Mouse (Mus musculus) kidney, adult 2 months (tissue): ENCODE data around the gene Vmn1r116. TPM values are rescaled to one million over a fixed set of nuclear protein-coding genes. Genes with fewer than 3 reads are reported as not detected.
"Not testable (repeated sequence)": the region's sequence is repeated elsewhere in the genome, so short reads cannot be mapped to it uniquely, and the experiment has no call there.

ENCODE experiments used
- DNase-seq: peaks from one replicate; pipeline ENCODE4 v3.0.0; 2021
- H3K27ac ChIP-seq: fragments of 200-500 bp; 2 replicates; pipeline ENCODE4 v1.5.1; 2012; ENCODE audit warnings: low read depth, low read length, control low read depth, inconsistent platforms; ENCODE audit not compliant: insufficient read depth
- H3K27me3 ChIP-seq: fragments of 200-500 bp; replicated peaks from 2 replicates; pipeline ENCODE4 v1.6.1; 2012; ENCODE audit warnings: mild to moderate bottlenecking, moderate library complexity, low read length, inconsistent platforms; ENCODE audit not compliant: control insufficient read depth, insufficient read depth
- H3K36me3 ChIP-seq: fragments of 200-500 bp; 2 replicates; pipeline ENCODE4 v1.6.1; 2012; ENCODE audit warnings: mild to moderate bottlenecking, moderate library complexity, low read length, inconsistent platforms; ENCODE audit not compliant: control insufficient read depth, insufficient read depth
- H3K4me1 ChIP-seq: fragments of 200-500 bp; 2 replicates; pipeline ENCODE4 v1.6.1; 2011; ENCODE audit warnings: low read length; ENCODE audit not compliant: control insufficient read depth, insufficient read depth
- H3K4me3 ChIP-seq: fragments of 200-500 bp; 2 replicates; pipeline ENCODE4 v1.5.1; 2011; ENCODE audit warnings: mild to moderate bottlenecking, low read depth, low read length, control low read depth; ENCODE audit not compliant: insufficient read depth
- WGBS: fragments of 180-500 bp; shearing (Covaris S2); methylation state at CpG from one replicate; pipeline ENCODE4 v1.1.7; 2018; 5-methylcytosine and 5-hydroxymethylcytosine counted together
- polyA plus RNA-seq: library from polyadenylated mRNA; depleted of rRNA; stranded (reverse); fragments of >200 nt; gene quantifications from 2 replicates; pipeline ENCODE4 v1.2.3, GENCODE M21; 2012; rRNA removed

The Vmn1r116 gene
- polyA plus RNA-seq, result not detected in 2 replicates

- H3K4me3 ChIP-seq, DNase-seq, H3K4me1 ChIP-seq, H3K36me3 ChIP-seq, H3K27ac ChIP-seq, H3K27me3 ChIP-seq: not testable (repeated sequence)
- 44% methylated on average over 3 of the region's 3 CpGs for WGBS
Measured at GRCm38 (mm10) chr7:20871956-20872355, at the start of gene Vmn1r116. Gene Vmn1r116, plus strand, starts transcription at chr7:20872256.

GRCm38 (mm10) chr7:20844885-20845284 is 27.2 kb upstream of the Vmn1r116 start, which contains the start of gene Vmn1r115:
Gene Vmn1r115, minus strand, starts transcription at chr7:20844985.
- H3K4me3 ChIP-seq, DNase-seq, H3K27me3 ChIP-seq, H3K27ac ChIP-seq, H3K4me1 ChIP-seq, H3K36me3 ChIP-seq: not testable (repeated sequence)
- WGBS, result 85% methylated on average over 1 of the region's 3 CpGs

- DNase-seq, H3K4me3 ChIP-seq, H3K36me3 ChIP-seq, H3K4me1 ChIP-seq, H3K27me3 ChIP-seq, H3K27ac ChIP-seq: not testable (repeated sequence)
- no CpG with 5 or more reads among the region's 2 CpGs for WGBS
Measured at GRCm38 (mm10) chr7:20884021-20884420, 12.0 kb downstream of the Vmn1r116 start, which contains the start of gene Vmn1r117. Gene Vmn1r117, minus strand, starts transcription at chr7:20884121.

- WGBS, result no CpG with 5 or more reads among the region's 2 CpGs
- not testable (repeated sequence) for H3K36me3 ChIP-seq, H3K27ac ChIP-seq, H3K27me3 ChIP-seq, H3K4me1 ChIP-seq, H3K4me3 ChIP-seq, DNase-seq
Measured at GRCm38 (mm10) chr7:20912247-20912646, 40.2 kb downstream of the Vmn1r116 start, which contains the start of gene Vmn1r118. Gene Vmn1r118, minus strand, starts transcription at chr7:20912347.

Other genes with a start within 250 kb of the Vmn1r116 start
- not detected in 2 replicates for gene Vmn1r107, start 203.3 kb upstream of the Vmn1r116 start, polyA plus RNA-seq
- not detected in 2 replicates for gene Vmn1r111, start 169.0 kb upstream of the Vmn1r116 start, polyA plus RNA-seq
- not detected in 2 replicates for gene Gm10668, start 141.6 kb upstream of the Vmn1r116 start, polyA plus RNA-seq
- not detected in 2 replicates for gene Vmn1r112, start 101.1 kb upstream of the Vmn1r116 start, polyA plus RNA-seq
- gene Vmn1r113, start 85.0 kb upstream of the Vmn1r116 start, polyA plus RNA-seq, result not detected in 2 replicates
- not detected in 2 replicates for gene Vmn1r114, start 60.1 kb upstream of the Vmn1r116 start, polyA plus RNA-seq
- gene Vmn1r115, start 27.3 kb upstream of the Vmn1r116 start, polyA plus RNA-seq, result not detected in 2 replicates
- not detected in 2 replicates for gene Vmn1r117, start 11.9 kb downstream of the Vmn1r116 start, polyA plus RNA-seq
- gene Vmn1r118, start 40.1 kb downstream of the Vmn1r116 start, polyA plus RNA-seq, result not detected in 2 replicates
- not detected in 2 replicates for gene Vmn1r119, start 140.2 kb downstream of the Vmn1r116 start, polyA plus RNA-seq
- gene Vmn1r120, start 181.5 kb downstream of the Vmn1r116 start, polyA plus RNA-seq, result not detected in 2 replicates
- not detected in 2 replicates for gene Vmn1r121, start 226.3 kb downstream of the Vmn1r116 start, polyA plus RNA-seq